Mouse (Mus musculus) ES-E14 (cell line): ENCODE results near the gene Ift20. TPM values are rescaled to one million over a fixed set of nuclear protein-coding genes. Genes with fewer than 3 reads are reported as not detected.

ENCODE experiments used
- DNase-seq: peaks from one replicate; pipeline ENCODE4 v3.0.0-alpha.2; 2013; ENCODE audit warnings: low read depth, low spot score
- H3K27ac ChIP-seq: 2 replicates; pipeline ENCODE4 v1.5.1; 2012; ENCODE audit warnings: low read depth, mild to moderate bottlenecking, low read length, moderate library complexity, mixed read lengths; ENCODE audit not compliant: poor library complexity, insufficient read depth, severe bottlenecking
- H3K36me3 ChIP-seq: 2 replicates; pipeline ENCODE4 v1.6.1; 2012; ENCODE audit warnings: mild to moderate bottlenecking, low read length, moderate library complexity, mixed read lengths; ENCODE audit not compliant: control insufficient read depth, poor library complexity, insufficient read depth, severe bottlenecking
- H3K4me1 ChIP-seq, 2 experiments: fragments of 150-350 bp in 1 of 2; sonication (generic) in 1 of 2; 2 replicates each; pipeline ENCODE4 v1.6.1; 2012; ENCODE audit warnings: low read length in 2 of 2, mild to moderate bottlenecking in 1 of 2, mixed read lengths in 1 of 2; ENCODE audit not compliant: control insufficient read depth in 2 of 2, insufficient read depth in 2 of 2, poor library complexity in 1 of 2
- H3K4me3 ChIP-seq, 2 experiments: fragments of 150-350 bp in 1 of 2; sonication (generic) in 1 of 2; 2 replicates each; pipeline ENCODE4 v1.5.1; 2012; ENCODE audit warnings: low read length in 2 of 2, low read depth in 1 of 2, mild to moderate bottlenecking in 1 of 2, mixed read lengths in 1 of 2; ENCODE audit not compliant: insufficient read depth in 1 of 2, poor library complexity in 1 of 2, severe bottlenecking in 1 of 2
- H3K9ac ChIP-seq: 2 replicates; pipeline ENCODE4 v1.6.1; 2012; ENCODE audit warnings: low read depth, mild to moderate bottlenecking, low read length, mixed read lengths; ENCODE audit not compliant: poor library complexity, insufficient read depth, severe bottlenecking
- H3K9me3 ChIP-seq: fragments of 150-350 bp; sonication (generic); 2 replicates; pipeline ENCODE4 v1.6.1; 2012; ENCODE audit warnings: low read depth, mild to moderate bottlenecking, low read length; ENCODE audit not compliant: control insufficient read depth, insufficient read depth
- CHD2 ChIP-seq: IDR thresholded peaks from 2 replicates; pipeline ENCODE4 v1.6.1; 2014; ENCODE audit warnings: mild to moderate bottlenecking, low read depth, low read length, inconsistent platforms
- HCFC1 ChIP-seq: IDR thresholded peaks from 2 replicates; pipeline ENCODE4 v1.6.1; 2012; ENCODE audit warnings: low read length, inconsistent platforms, borderline replicate concordance; ENCODE audit not compliant: insufficient read depth
- MAFK ChIP-seq: IDR thresholded peaks from 2 replicates; pipeline ENCODE4 v1.6.1; 2014; ENCODE audit warnings: mild to moderate bottlenecking, low read depth, low read length, inconsistent platforms; ENCODE audit not compliant: insufficient read depth
- ZC3H11A ChIP-seq: IDR thresholded peaks from 2 replicates; pipeline ENCODE4 v1.6.1; 2012; ENCODE audit warnings: low read depth, mild to moderate bottlenecking, inconsistent platforms, low read length, borderline replicate concordance
- ZNF384 ChIP-seq: IDR thresholded peaks from 2 replicates; pipeline ENCODE4 v1.6.1; 2012; ENCODE audit warnings: low read depth, low read length, inconsistent platforms
- in situ Hi-C, 2 experiments: fragments of 600-800 bp; cut with MboI; formaldehyde crosslinking; loops; one replicate each; pipeline ENCODE4 v1.15.1; 2025; ENCODE audit warnings: low sequenced_read_pairs in 2 of 2, inconsistent platforms in 1 of 2; ENCODE audit not compliant: unreplicated experiment in 2 of 2
- total RNA-seq: library from RNA; depleted of rRNA; stranded (reverse); fragments of 300-350 nt; gene quantifications from 2 replicates; pipeline ENCODE4 v1.2.3, GENCODE M21; 2012

Gene Ift20
- total RNA-seq, 1 experiment = 59.2 TPM

DNA sequence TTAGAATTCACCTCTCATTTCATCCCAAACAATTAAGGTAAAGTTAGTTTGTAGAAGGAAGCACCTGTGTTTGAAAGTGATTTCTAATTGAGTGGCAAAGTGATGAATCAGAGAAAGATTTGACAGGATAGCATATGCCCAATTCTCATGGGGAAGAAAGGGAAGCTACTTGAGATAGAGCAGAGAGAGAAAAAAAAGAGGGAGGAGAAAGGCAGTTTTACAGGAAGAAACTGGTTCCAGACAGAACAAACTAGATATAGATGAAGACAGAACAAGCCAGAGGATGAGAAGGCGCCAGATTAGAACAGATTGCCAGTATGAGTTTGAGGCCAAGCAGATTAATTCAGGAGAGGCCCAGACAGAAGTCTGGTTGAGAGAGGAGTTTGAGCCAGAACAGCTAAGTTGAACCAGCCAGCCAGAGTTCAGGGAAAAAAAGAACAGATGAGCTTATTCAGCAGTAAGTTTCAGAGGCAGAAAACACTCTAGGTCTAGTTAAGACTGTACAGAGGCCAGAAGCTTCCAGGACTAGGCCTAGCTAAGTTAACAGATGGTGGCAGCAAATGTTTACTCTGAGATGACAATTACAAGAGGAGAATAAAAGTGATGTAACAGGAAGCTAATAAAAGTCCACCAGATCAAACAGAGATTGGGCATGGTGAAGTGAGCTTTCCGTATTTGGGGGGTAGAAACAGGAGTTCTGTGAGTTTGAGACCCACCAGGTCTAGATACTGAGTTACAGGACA lies 11.7 kb downstream of the Ift20 start:
- in situ Hi-C loops = no loop called here
- no peak overlapping the region for H3K4me3 ChIP-seq
- TF ChIP-seq CHD2 = no peak
- no peak for TF ChIP-seq ZC3H11A
- no peak for TF ChIP-seq MAFK
- TF ChIP-seq HCFC1 = no peak
- no peak for DNase-seq
- peak overlapping the region; percentile 42; the same call in 1 of the 2 replicates for H3K9ac ChIP-seq
- peaks cover 7% of the 10 kb centered on the region for H3K36me3 ChIP-seq
- no peaks in the 10 kb centered on the region for H3K9me3 ChIP-seq
- H3K4me1 ChIP-seq = peaks cover 7 to 9% of the 10 kb centered on the region in 2 experiments; a peak in 2 of 4 replicates
- H3K27ac ChIP-seq = no peak overlapping the region

DNA sequence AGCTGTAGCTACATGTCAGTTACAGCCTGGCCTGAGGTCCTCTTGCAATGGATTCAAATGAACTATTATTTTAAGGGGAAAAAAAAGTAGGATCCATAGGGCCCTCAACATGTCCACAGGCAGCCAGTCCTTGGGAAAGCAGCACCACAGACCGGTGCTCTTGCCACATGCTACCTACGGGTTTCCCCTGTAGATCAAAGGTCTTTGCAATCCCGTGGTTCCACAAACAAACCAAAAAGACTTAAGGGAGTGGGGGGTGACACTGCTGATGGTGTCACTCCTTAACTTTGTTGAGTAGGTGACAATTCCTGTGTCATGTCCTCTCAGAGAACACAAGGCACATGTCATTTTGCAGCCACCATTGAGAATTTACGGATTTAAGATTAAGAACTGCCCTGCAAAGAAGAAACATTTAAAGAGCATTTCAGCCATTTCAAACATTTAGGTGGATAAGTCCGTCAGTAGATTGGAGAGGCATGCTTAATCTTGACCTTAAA lies 13.4 kb downstream of the Ift20 start:
- in situ Hi-C loops = no loop called here
- TF ChIP-seq HCFC1 = no peak
- no peak for TF ChIP-seq ZNF384
- TF ChIP-seq CHD2 = no peak
- no peak for TF ChIP-seq ZC3H11A
- TF ChIP-seq MAFK = no peak
- Histone ChIP-seq H3K4me3 (peak overlapping the region; percentile 82 to 92), H3K27ac (no peak overlapping the region), H3K36me3 (no peaks in the 10 kb centered on the region; the same call in 1 of the 2 replicates), H3K9me3 (no peaks in the 10 kb centered on the region), H3K9ac (peak overlapping the region; percentile 97), H3K4me1 (peaks cover 7 to 9% of the 10 kb centered on the region in 2 experiments; a peak in 2 of 4 replicates)
- DNase-seq = no peak

DNA sequence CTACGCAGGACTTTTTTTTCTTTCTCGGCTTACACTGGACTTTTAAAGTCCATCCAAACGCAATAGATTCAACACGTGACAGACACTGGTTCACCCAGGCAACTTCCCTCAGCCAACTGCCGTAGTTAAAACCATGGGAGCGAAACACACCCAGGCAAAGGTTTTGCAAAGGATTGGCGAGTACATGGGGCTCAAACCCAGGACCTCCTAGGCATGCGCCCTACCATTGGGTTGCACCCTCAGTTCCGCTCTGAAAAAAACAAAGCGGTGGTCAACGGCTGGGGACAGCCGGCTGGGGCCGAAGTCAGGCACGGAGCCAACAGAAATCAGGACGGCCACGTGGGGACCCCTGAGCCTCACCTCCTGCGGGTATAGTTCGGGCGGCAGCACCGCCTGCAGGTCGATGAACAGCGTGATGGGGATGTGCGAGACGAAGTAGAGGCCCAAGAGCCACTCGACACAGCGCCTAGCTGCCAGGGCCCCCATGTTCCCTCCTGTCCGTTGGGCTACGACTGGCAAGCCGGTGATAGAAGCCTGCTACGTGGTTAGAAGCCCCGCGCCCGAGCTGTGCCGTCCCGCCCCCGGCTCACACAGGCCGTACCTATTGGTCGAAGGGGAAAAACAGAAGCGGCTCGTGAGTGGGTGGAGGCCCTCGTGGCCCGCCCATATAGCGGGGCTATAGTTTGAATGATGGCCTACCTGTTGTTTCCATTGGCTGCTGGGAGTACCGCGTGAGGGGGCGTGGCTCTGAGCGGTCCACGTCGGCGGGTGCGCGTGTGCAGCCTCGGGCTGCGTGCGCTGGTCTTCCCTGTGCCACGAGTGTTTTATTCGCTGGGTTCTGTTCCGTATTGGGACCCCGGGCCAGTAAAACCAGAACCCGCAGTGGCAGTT lies 14.3 kb downstream of the Ift20 start, which contains the start of gene Tmem97:
Gene Tmem97 (minus strand): TSS at position 610 of the 891 bp plus-strand sequence.
- no peak for TF ChIP-seq ZNF384
- peak; percentile 82 for TF ChIP-seq CHD2
- H3K9me3 ChIP-seq = no peaks in the 10 kb centered on the region
- H3K9ac ChIP-seq = peak within 1 kb of the TSS; percentile 97
- in situ Hi-C loops = no loop called here
- peak; percentile 97 for DNase-seq
- peak within 1 kb of the TSS; percentile 74 for H3K27ac ChIP-seq
- H3K4me3 ChIP-seq = peak within 1 kb of the TSS; percentile 82 to 92
- H3K36me3 ChIP-seq = no peaks in the 10 kb centered on the region; the same call in 1 of the 2 replicates
- peaks cover 4 to 7% of the 10 kb centered on the region in 2 experiments; a peak in 2 of 4 replicates for H3K4me1 ChIP-seq

DNA sequence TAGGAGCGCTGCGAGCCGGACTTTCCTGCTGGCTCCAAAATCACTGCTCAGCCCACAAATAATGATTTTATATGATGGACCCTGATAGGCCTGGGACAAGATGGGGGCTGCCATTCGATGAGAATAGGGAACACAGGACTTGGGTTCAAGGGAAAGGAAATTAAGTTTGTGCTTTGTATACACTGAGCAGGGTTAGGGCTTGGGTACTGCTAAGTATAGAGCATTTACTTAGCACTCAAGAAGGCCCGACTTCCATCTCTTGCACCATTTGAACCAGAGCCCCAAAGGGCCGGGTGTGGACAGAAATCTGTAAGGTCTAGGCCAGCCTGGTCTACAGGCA lies 14.9 kb downstream of the Ift20 start:
- DNase-seq = no peak

More for the DNA sequence above, 14.9 kb downstream of the Ift20 start:
- no peaks in the 10 kb centered on the region for H3K9me3 ChIP-seq
- H3K4me1 ChIP-seq = peaks cover 2 to 3% of the 10 kb centered on the region in 2 experiments; a peak in 2 of 4 replicates
- no peak for TF ChIP-seq ZNF384
- no peak for TF ChIP-seq HCFC1
- TF ChIP-seq CHD2 = no peak
- no peak for TF ChIP-seq MAFK
- TF ChIP-seq ZC3H11A = no peak
- H3K9ac ChIP-seq = peak overlapping the region; percentile 78
- in situ Hi-C loops = no loop called here
- H3K36me3 ChIP-seq = no peaks in the 10 kb centered on the region; the same call in 1 of the 2 replicates
- peak overlapping the region; percentile 54 to 69 for H3K4me3 ChIP-seq
- H3K27ac ChIP-seq = peak overlapping the region; percentile 38; the same call in 1 of the 2 replicates
